Mouse (Mus musculus) lung, adult 2 months (tissue): ENCODE data around the gene Dna2. TPM values are rescaled to one million over a fixed set of nuclear protein-coding genes. Genes with fewer than 3 reads are reported as not detected.
"Not testable (repeated sequence)": the region's sequence is repeated elsewhere in the genome, so short reads cannot be mapped to it uniquely, and the experiment has no call there.

Experiments used
- DNase-seq: peaks from one replicate; pipeline ENCODE4 v3.0.0; 2022
- H3K4me1 ChIP-seq: fragments of 200-500 bp; 2 replicates; pipeline ENCODE4 v1.6.1; 2011; ENCODE audit warnings: low read length; ENCODE audit not compliant: control insufficient read depth, insufficient read depth
- H3K4me3 ChIP-seq: fragments of 200-500 bp; replicated peaks from 2 replicates; pipeline ENCODE3; 2011; ENCODE audit warnings: low read depth, mild to moderate bottlenecking, control low read depth, low read length; ENCODE audit errors: extremely low read depth
- CTCF ChIP-seq: fragments of 200-500 bp; IDR thresholded peaks from 2 replicates; pipeline ENCODE4 v1.5.1; 2011; ENCODE audit warnings: mild to moderate bottlenecking, low read length, control low read depth; ENCODE audit not compliant: insufficient read depth
- POLR2A ChIP-seq: fragments of 200-500 bp; IDR thresholded peaks from 2 replicates; pipeline ENCODE4 v1.6.1; 2011; ENCODE audit warnings: low read depth, mild to moderate bottlenecking, control low read depth, low read length, borderline replicate concordance; ENCODE audit errors: extremely low read depth
- WGBS: fragments of 180-500 bp; shearing (Covaris S2); methylation state at CpG from one replicate; pipeline ENCODE4 v1.1.7; 2018; 5-methylcytosine and 5-hydroxymethylcytosine counted together
- polyA plus RNA-seq: library from polyadenylated mRNA; depleted of rRNA; stranded (reverse); fragments of >200 nt; gene quantifications from 2 replicates; pipeline ENCODE4 v1.2.3, GENCODE M21; 2012; rRNA removed

The Dna2 gene
- polyA plus RNA-seq: 4.9 and 7.1 TPM in 2 replicates

DNA sequence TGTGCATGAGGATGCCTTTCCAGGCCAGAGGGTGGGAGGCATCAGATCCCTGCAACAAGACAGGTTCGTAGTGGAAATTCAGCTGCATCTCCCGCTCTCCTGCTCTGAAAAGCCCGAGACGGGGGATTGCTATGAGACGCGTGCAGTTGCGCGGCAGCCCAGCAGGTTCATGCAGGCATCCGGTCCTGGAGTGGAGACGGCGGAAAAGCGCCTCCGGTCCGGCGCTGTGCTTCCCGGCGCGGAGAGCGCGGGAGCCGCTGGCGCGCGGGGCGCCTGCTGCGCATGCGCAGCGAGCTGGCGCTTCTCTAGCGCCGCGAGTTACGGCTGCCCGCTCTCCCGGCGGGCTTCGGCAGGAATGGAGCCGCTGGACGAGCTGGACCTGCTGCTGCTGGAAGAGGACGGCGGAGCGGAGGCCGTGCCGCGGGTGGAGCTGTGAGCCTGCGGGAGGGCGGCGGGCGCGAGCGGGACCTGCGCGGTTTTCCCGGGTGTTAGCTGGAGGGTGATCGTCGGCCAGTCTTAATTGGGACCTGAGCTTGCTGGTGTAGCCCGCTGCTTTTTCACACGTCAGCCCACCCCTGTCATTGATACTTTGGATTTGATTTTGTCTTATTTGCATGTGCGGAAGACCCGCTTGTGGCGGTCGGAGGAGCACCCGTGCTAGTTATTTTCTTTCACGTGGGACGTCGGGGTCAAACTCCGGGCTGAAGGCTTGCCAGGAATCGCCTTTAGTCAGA is at the start of gene Dna2:
Gene Dna2, plus strand, starts transcription at position 289 of the 734 bp plus-strand sequence.
- DNase-seq: peak; percentile 69
- TF ChIP-seq POLR2A: no peak
- TF ChIP-seq CTCF: 0 out of 2 replicates have a peak, but pooled peaks have one; percentile 18
- Histone ChIP-seq H3K4me1 (no peaks in the 10 kb centered on the region), H3K4me3 (peak within 1 kb of the TSS; percentile 77)
- under 1% methylated on average over 67 of the region's 68 CpGs for WGBS

DNA sequence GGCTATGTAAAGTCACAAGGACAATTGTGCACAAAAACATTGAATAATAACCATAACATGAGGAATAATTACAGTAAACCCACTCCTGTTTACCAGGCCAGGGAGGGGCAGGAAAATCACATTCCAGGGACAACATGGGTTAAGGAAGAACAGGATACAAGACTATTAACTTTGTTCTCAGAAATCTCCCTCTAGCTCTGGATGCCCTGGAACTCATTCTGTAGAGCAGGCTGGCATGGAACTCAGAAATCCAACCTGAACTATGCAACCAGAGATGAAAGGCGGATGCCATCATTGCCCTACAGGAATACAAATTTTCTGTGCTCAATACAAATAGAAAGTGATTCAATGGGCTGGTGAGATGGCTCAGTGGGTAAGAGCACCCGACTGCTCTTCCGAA is 49.4 kb upstream of the Dna2 start:
- Histone ChIP-seq H3K4me3 (no peak overlapping the region), H3K4me1 (no peaks in the 10 kb centered on the region)
- DNase-seq: no peak
- TF ChIP-seq CTCF: no peak
- no peak for TF ChIP-seq POLR2A
- WGBS: 95% methylated on average over 3 of the region's 3 CpGs

DNA sequence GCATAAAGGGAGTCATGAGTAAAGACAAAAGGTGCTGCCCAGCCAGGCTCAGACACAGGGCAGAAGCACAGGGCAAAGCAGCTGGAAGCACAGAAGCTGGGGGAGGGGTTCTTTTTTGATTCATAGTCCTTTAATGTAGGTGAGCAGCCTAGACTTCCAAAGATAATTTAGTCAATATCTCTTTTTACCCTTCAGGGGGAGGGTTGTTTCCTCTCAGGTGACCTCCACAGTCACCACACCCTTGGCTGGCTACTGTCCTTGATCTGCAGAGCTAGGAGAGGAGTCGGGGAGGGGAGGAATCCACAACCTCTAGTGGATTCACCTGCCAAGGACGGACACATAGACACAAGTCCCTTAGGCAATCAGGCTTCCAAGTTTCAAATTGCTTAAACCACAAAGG is 48.8 kb upstream of the Dna2 start:
- 90% methylated on average over 2 of the region's 2 CpGs for WGBS
- TF ChIP-seq CTCF (no peak), POLR2A (no peak)
- Histone ChIP-seq H3K4me1 (no peaks in the 10 kb centered on the region), H3K4me3 (no peak overlapping the region)
- DNase-seq: no peak

DNA sequence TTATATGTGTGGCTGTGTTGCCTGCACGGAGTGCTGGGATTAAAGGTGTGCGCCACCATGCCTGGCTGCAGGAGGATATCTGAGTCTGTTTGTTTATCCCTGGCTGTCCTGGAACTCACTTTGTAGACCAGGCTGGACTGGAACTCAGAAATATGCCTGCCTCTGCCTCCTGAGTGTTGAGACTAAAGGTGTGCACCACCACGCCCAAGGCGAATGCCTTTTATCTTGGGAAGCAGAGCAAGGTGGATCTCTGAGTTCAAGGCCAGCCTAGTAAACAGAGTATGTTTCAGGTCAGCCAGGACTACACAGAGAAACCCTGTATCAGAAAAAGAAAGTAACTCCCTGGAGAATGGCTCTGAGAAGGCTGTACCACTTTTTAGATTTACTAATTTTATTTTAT is 46.7 kb upstream of the Dna2 start:
- H3K4me1 ChIP-seq: no peaks in the 10 kb centered on the region
- TF ChIP-seq CTCF (no peak), POLR2A (no peak)
- 97% methylated on average over 4 of the region's 4 CpGs for WGBS
- DNase-seq: no peak
- H3K4me3 ChIP-seq: no peak overlapping the region

DNA sequence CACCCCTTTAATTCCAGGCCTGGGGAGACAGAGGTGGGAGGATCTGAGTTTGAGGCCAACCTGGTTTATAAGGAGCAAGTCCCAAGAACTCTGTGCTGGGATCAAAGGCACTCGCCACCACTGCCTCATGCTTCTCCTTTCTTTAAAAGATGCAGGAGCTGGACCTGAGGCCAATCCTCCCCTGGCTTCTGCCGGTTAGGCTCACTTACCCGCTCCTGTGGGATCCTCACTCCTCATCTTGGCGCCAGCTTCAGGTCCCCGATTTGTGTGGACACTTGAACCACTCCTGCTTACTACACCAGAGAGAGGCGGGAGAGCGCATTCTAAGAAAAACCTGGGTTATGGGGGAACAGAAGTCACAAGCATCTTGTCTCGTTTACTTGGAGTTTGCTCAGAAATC is 45.0 kb upstream of the Dna2 start:
- TF ChIP-seq POLR2A: no peak

DNA sequence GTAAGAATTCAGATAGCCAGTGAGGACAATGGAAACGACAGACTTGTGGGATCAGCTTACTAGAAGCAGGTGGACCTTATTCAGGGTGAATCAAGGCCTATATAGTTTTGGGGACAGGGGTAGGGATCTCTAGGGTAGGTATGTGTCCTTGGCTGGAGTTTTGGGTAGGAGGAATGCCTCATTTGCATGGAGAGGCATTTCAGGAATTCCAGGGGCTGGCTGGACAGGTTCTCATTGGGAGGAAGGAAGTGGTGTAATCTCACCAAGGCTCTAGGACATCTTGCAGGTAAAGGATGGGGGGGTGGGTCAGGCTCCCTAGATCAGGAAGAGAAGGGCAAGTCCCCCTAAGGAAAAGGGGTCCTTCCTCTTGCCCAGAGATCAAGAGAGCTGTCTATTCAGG is 44.0 kb upstream of the Dna2 start:
- DNase-seq: no peak
- TF ChIP-seq POLR2A (no peak), CTCF (no peak)
- 17% methylated on average over 1 of the region's 1 CpGs for WGBS

More for the DNA sequence above, 45.0 kb upstream of the Dna2 start:
- DNase-seq: no peak
- Histone ChIP-seq H3K4me3 (no peak overlapping the region), H3K4me1 (no peaks in the 10 kb centered on the region)
- WGBS: 38% methylated on average over 8 of the region's 8 CpGs

DNA sequence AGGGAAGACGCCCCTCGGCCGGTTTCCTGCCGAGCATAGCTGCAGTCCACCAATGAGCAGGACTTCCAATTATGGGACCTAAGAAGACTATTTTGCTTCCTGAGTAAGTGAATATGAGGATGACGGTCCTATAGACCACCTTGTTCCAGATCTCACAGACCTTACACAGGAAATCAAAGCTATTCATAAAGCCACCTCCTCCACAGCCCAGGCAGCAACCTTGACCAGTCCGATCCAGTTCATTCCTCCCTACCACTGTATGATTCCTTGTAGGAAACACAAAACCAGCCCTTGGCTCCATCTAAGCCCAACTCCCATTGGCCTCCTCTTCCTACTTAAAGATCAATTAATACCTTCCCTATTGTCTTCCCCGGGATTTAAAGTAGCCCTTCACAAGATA is 40.5 kb upstream of the Dna2 start:
- DNase-seq: no peak
- no peaks in the 10 kb centered on the region for H3K4me1 ChIP-seq
- no peak for TF ChIP-seq POLR2A
- no peak for TF ChIP-seq CTCF
- 83% methylated on average over 7 of the region's 7 CpGs for WGBS
- H3K4me3 ChIP-seq: no peak overlapping the region

More for the DNA sequence above, 44.0 kb upstream of the Dna2 start:
- H3K4me1 ChIP-seq: no peaks in the 10 kb centered on the region
- no peak overlapping the region for H3K4me3 ChIP-seq

DNA sequence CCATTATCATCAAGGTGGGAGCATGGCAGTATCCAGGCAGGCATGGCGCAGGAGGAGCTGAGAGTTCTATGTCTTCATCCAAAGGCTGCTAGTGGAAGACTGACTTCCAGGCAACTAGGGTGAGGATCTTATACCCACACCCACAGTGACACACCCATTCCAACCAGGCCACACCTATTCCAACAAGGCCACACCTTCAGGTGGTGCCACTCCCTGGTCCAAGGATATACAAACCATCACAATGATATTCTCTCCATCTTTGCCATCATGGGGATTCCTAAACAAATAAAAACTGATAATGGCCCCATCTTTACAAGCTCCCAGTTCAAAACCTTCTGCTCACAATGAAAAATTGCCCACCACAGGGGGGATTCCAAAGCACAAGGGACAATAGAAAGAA is 37.9 kb upstream of the Dna2 start, which contains the start of gene Tet1:
Gene Tet1, minus strand, starts transcription at position 101 of the 400 bp plus-strand sequence.
- not testable (repeated sequence) for DNase-seq, H3K4me3 ChIP-seq, H3K4me1 ChIP-seq
- no CpG with 5 or more reads among the region's 1 CpGs for WGBS

DNA sequence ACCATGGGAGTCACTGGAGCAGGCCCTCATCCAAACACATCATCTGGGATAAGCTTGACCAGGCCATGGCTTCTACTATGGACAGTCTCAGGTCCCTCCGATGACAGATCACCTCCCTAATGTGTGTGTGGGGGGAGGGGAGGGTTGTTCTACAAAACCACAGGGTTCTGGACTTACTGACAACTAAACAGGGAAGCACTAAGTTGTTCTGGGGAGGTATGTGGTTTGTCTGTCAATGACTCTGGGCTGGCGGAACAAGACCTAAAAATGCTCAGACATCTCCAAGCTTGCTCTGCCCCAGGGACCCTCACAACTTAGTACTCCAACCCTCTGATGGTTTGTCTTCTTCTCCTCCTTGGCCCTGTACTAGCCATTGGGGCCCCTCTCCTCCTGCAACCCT is 35.7 kb upstream of the Dna2 start:
- Histone ChIP-seq H3K4me3 (no peak overlapping the region), H3K4me1 (no peaks in the 10 kb centered on the region)
- DNase-seq: no peak
- TF ChIP-seq CTCF (no peak), POLR2A (no peak)
- WGBS: 75% methylated on average over 2 of the region's 2 CpGs

DNA sequence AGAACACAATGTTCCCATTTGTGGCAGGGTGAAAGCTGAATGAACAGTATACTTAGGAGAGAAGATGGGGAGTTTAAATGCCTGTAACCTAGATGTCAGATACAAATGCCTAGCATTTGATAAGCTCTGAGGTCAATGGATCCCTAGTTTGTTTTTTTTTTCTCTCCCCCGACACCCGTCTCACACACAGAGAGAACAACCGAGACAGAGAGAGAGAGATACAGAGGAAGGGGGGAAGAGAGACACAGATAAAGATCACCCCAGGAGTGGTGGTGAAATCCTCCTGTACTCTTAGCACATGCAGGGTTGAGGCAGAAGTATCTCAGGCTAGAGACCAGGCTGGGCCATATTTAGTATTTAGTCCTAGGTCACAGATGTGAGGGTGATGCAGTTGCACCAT is 27.8 kb upstream of the Dna2 start:
- 76% methylated on average over 3 of the region's 3 CpGs for WGBS
- TF ChIP-seq POLR2A (no peak), CTCF (no peak)
- H3K4me3 ChIP-seq: no peak overlapping the region
- no peak for DNase-seq
- H3K4me1 ChIP-seq: peaks cover 6% of the 10 kb centered on the region
